Mouse (Mus musculus): ENCODE results near the gene Gpc5.

DNA sequence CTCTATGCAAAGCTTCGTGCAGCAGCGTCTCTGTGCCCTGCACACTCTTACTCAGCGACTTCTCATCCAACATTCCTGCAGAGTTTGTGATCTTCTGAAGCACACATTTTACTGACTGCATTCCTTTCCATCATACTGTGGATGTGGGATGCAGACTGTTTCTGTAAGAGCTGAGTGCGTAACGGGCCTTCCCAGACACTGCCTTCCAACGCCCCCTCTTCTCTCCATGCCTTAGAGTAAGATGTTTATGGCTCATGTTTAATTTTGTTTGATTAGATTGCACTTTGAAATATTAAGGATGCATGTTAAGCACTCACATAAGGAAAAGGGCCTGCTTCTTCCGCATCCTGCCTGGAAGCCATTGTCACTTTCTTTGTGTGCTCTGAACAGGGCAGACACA is 14.0 kb upstream of the Gpc5 start:
- TF ChIP-seq BHLHE40 (IDR thresholded peaks at IDR 0.05; ENCODE audit: low read depth, low read length): no peak
- TF ChIP-seq MYC (IDR thresholded peaks at IDR 0.05; ENCODE audit: low read depth, low read length): no peak
- TF ChIP-seq EP300 (IDR thresholded peaks at IDR 0.05; ENCODE audit: low read length): no peak
- TF ChIP-seq TBP (conservative IDR thresholded peaks at IDR 0.05; ENCODE audit: low read depth, low read length): no peak
- TF ChIP-seq CHD2 (IDR thresholded peaks at IDR 0.05; ENCODE audit: low read length): no peak
- no peak for TF ChIP-seq POLR2A (IDR thresholded peaks at IDR 0.05; ENCODE audit: low read depth, low read length)
- no peak for TF ChIP-seq E2F4 (IDR thresholded peaks at IDR 0.05; ENCODE audit: insufficient replicate concordance, low read depth, low read length)
- TF ChIP-seq CTCF (conservative IDR thresholded peaks at IDR 0.05 in 1 of 2, IDR thresholded peaks at IDR 0.05 in 1 of 2; ENCODE audit: low read depth in 2 of 2, low read length in 2 of 2): no peak

Measured in CH12.LX (cell line).